In genomic region chr16:94369596-94370172, GRCm38 (mm10) we compare ENCODE assay signal across 8 mouse cellular contexts. TPM values are rescaled to one million over a fixed set of nuclear protein-coding genes. Genes with fewer than 3 reads are reported as not detected.
DNase-seq lines count a peak whose midpoint lies in the region; ATAC-seq and TF ChIP-seq lines count a peak whose summit lies in the region.

No protein-coding gene starts in this region.

- peak overlapping the region; percentile 92 for H3K9ac ChIP-seq in lung, embryonic 14.5 days

- 0 out of 2 replicates have a peak, but pooled peaks cover 9% of the 10 kb centered on the region for H3K36me3 ChIP-seq in lung, embryonic 14.5 days (ENCODE audit: insufficient read depth)
- H3K36me3 ChIP-seq in hindbrain, embryonic 10.5 days = peaks cover 14% of the 10 kb centered on the region
- H3K36me3 ChIP-seq in midbrain, embryonic 10.5 days = peaks cover 6% of the 10 kb centered on the region

- no peak for TF ChIP-seq CTCF in lung, embryonic 14.5 days (IDR thresholded peaks at IDR 0.05; ENCODE audit: low read depth)

- H3K27ac ChIP-seq in lung, embryonic 14.5 days (ENCODE audit: low read depth) = peak overlapping the region; percentile 96
- H3K27ac ChIP-seq in hindbrain, embryonic 10.5 days = peak overlapping the region; percentile 99
- peak overlapping the region; percentile 99 for H3K27ac ChIP-seq in midbrain, embryonic 10.5 days (replicated peaks)

- peaks cover 10% of the 10 kb centered on the region; the same call in 1 of the 2 replicates for H3K4me1 ChIP-seq in lung, embryonic 14.5 days (ENCODE audit: insufficient read depth)
- peaks cover 41% of the 10 kb centered on the region for H3K4me1 ChIP-seq in hindbrain, embryonic 10.5 days (replicated peaks)
- H3K4me1 ChIP-seq in midbrain, embryonic 10.5 days = peaks cover 46% of the 10 kb centered on the region

- no peaks in the 10 kb centered on the region for H3K27me3 ChIP-seq in lung, embryonic 14.5 days (ENCODE audit: insufficient read depth, low read length)
- no peaks in the 10 kb centered on the region for H3K27me3 ChIP-seq in hindbrain, embryonic 10.5 days (ENCODE audit: insufficient read depth, poor library complexity, severe bottlenecking)
- no peaks in the 10 kb centered on the region for H3K27me3 ChIP-seq in midbrain, embryonic 10.5 days (ENCODE audit: low read depth, poor library complexity, severe bottlenecking)

- WGBS in lung, embryonic 14.5 days = 5% methylated on average over 6 of the region's 6 CpGs
- 11% methylated on average over 6 of the region's 6 CpGs for WGBS in hindbrain, embryonic 10.5 days
- WGBS in midbrain, embryonic 10.5 days = 13% methylated on average over 6 of the region's 6 CpGs

- peak overlapping the region; percentile 85 for H3K4me2 ChIP-seq in lung, embryonic 14.5 days

- intact Hi-C loops in left cerebral cortex, postnatal 14 days (cut with DNase I) = loop anchor here (1.0 kb wide), 1 partner anchor 56 kb away; the partner anchor contains the start of gene Hlcs

- H3K9me3 ChIP-seq in lung, embryonic 14.5 days (ENCODE audit: low read depth, low read length) = no peaks in the 10 kb centered on the region
- no peaks in the 10 kb centered on the region for H3K9me3 ChIP-seq in hindbrain, embryonic 10.5 days
- no peaks in the 10 kb centered on the region for H3K9me3 ChIP-seq in midbrain, embryonic 10.5 days (replicated peaks)

- peak; percentile 0; the same call in 1 of the 2 replicates for ATAC-seq in lung, embryonic 14.5 days (ENCODE audit: insufficient read depth)
- no peak for ATAC-seq in granulocyte monocyte progenitor cell, adult 5-6 weeks (replicated peaks; ENCODE audit: poor library complexity, severe bottlenecking)

- DNase-seq in lung, embryonic 14.5 days = no peak
- DNase-seq in lung, postnatal 25 days (ENCODE audit: low spot score) = no peak
- DNase-seq in c-Kit-positive CD71-positive TER-119-negative erythroid progenitor cells, embryonic 14.5 days (ENCODE audit: low read depth) = peak; percentile 33
- DNase-seq in hindbrain, embryonic 10.5 days (ENCODE audit: low spot score) = no peak
- no peak for DNase-seq in midbrain, embryonic 10.5 days (ENCODE audit: low spot score)
- DNase-seq in left cerebral cortex, postnatal 14 days (ENCODE audit: low spot score in 2 of 2) = no peak
- no peak for DNase-seq in kidney, postnatal 25 days

- peak overlapping the region; percentile 94 for H3K4me3 ChIP-seq in lung, embryonic 14.5 days (ENCODE audit: low read depth, low read length)
- peak overlapping the region; percentile 90 for H3K4me3 ChIP-seq in hindbrain, embryonic 10.5 days
- peak overlapping the region; percentile 91 for H3K4me3 ChIP-seq in midbrain, embryonic 10.5 days

RNA-seq across cellular contexts. Expression of gene Ttc3, which starts 0.7 kb away (rescaled TPM):
- 204 and 215 TPM in 2 replicates for polyA plus RNA-seq in lung, embryonic 14.5 days (2014; fragmentation: Nextera tagmentation; extraction: Ambion mirVana)
- polyA plus RNA-seq in hindbrain, embryonic 10.5 days (2016; fragmentation: Nextera tagmentation; extraction: Ambion mirVana) = 318 and 335 TPM in 2 replicates
- polyA plus RNA-seq in midbrain, embryonic 10.5 days (2016; fragmentation: Nextera tagmentation; extraction: Ambion mirVana) = 327 and 391 TPM in 2 replicates
- 63.4 and 64.2 TPM in 2 replicates for total RNA-seq in granulocyte monocyte progenitor cell, adult 5-6 weeks (2014; fragmentation: Nextera tagmentation)
- 84.1 and 118 TPM in 2 replicates for total RNA-seq in granulocyte monocyte progenitor cell, adult 5-6 weeks (2017)
- 100 to 1,000 TPM; 802 to 810 TPM for total RNA-seq in left cerebral cortex, postnatal 14 days (2021)

RNA-seq across cellular contexts. Expression of gene Pigp, which starts 2.0 kb away (rescaled TPM):
- polyA plus RNA-seq in lung, embryonic 14.5 days (2014; fragmentation: Nextera tagmentation; extraction: Ambion mirVana) = 73.2 and 74.0 TPM in 2 replicates
- polyA plus RNA-seq in hindbrain, embryonic 10.5 days (2016; fragmentation: Nextera tagmentation; extraction: Ambion mirVana) = 94.7 and 96.3 TPM in 2 replicates
- 104 and 105 TPM in 2 replicates for polyA plus RNA-seq in midbrain, embryonic 10.5 days (2016; fragmentation: Nextera tagmentation; extraction: Ambion mirVana)
- total RNA-seq in granulocyte monocyte progenitor cell, adult 5-6 weeks (2014; fragmentation: Nextera tagmentation) = 38.2 and 48.2 TPM in 2 replicates
- 13.4 and 26.4 TPM in 2 replicates for total RNA-seq in granulocyte monocyte progenitor cell, adult 5-6 weeks (2017)
- 10 to 100 TPM; 42.0 to 44.8 TPM for total RNA-seq in left cerebral cortex, postnatal 14 days (2021)

RNA-seq across cellular contexts. Expression of gene Ripply3, which starts 41.5 kb away (rescaled TPM):
- polyA plus RNA-seq in lung, embryonic 14.5 days (2014; fragmentation: Nextera tagmentation; extraction: Ambion mirVana) = 22.7 and 23.9 TPM in 2 replicates
- 5.1 and 6.9 TPM in 2 replicates for polyA plus RNA-seq in hindbrain, embryonic 10.5 days (2016; fragmentation: Nextera tagmentation; extraction: Ambion mirVana)
- 6.1 and 6.2 TPM in 2 replicates for polyA plus RNA-seq in midbrain, embryonic 10.5 days (2016; fragmentation: Nextera tagmentation; extraction: Ambion mirVana)
- not detected in 2 replicates for total RNA-seq in granulocyte monocyte progenitor cell, adult 5-6 weeks (2014; fragmentation: Nextera tagmentation)
- not detected in 2 replicates for total RNA-seq in granulocyte monocyte progenitor cell, adult 5-6 weeks (2017)
- under 1 TPM; 0.21 to 0.22 TPM for total RNA-seq in left cerebral cortex, postnatal 14 days (2021)

RNA-seq across cellular contexts. Expression of gene Hlcs, which starts 56.3 kb away (rescaled TPM):
- 8.0 and 8.8 TPM in 2 replicates for polyA plus RNA-seq in lung, embryonic 14.5 days (2014; fragmentation: Nextera tagmentation; extraction: Ambion mirVana)
- polyA plus RNA-seq in hindbrain, embryonic 10.5 days (2016; fragmentation: Nextera tagmentation; extraction: Ambion mirVana) = 10.3 and 13.3 TPM in 2 replicates
- 12.6 and 13.1 TPM in 2 replicates for polyA plus RNA-seq in midbrain, embryonic 10.5 days (2016; fragmentation: Nextera tagmentation; extraction: Ambion mirVana)
- 6.9 and 11.7 TPM in 2 replicates for total RNA-seq in granulocyte monocyte progenitor cell, adult 5-6 weeks (2014; fragmentation: Nextera tagmentation)
- 6.2 and 6.7 TPM in 2 replicates for total RNA-seq in granulocyte monocyte progenitor cell, adult 5-6 weeks (2017)
- 10 to 100 TPM; 14.0 to 15.8 TPM for total RNA-seq in left cerebral cortex, postnatal 14 days (2021)
